Mouse (Mus musculus): Measurements from ENCODE around the gene 2310034G01Rik.
A peak's percentile ranks its signal among the peaks of the same experiment; 100 is the strongest.

The 2310034G01Rik gene

GRCm38 (mm10) chr19:46357344-46358280 is 7.5 kb upstream of the 2310034G01Rik start:
- no peak for DNase-seq

- peak; percentile 91 for DNase-seq
Measured at GRCm38 (mm10) chr19:46356701-46357138, 6.6 kb upstream of the 2310034G01Rik start.

DNA sequence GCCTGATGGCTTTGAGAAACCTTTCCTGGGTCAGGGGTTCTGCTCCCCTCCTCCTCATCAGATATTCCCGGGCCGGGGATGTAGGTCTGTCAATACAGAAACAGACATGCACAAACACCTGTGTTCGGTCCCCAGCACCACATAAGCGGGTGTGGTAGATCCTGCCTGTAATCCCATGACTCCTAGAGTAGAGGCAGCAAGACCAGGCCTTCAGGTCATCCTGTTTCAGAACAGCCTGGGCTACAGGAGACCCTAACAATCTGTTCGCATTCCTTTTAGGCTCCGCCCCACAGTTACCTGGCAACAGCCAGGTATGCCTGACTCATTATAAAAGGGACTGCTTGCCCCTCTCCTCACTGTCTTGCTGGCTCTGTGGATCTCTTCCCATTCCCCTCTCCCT is 552 bp downstream of the 2310034G01Rik start:
- no peak for DNase-seq

- peak; percentile 88 for DNase-seq
Measured at GRCm38 (mm10) chr19:46348761-46349458, 1.2 kb downstream of the 2310034G01Rik start.

DNA sequence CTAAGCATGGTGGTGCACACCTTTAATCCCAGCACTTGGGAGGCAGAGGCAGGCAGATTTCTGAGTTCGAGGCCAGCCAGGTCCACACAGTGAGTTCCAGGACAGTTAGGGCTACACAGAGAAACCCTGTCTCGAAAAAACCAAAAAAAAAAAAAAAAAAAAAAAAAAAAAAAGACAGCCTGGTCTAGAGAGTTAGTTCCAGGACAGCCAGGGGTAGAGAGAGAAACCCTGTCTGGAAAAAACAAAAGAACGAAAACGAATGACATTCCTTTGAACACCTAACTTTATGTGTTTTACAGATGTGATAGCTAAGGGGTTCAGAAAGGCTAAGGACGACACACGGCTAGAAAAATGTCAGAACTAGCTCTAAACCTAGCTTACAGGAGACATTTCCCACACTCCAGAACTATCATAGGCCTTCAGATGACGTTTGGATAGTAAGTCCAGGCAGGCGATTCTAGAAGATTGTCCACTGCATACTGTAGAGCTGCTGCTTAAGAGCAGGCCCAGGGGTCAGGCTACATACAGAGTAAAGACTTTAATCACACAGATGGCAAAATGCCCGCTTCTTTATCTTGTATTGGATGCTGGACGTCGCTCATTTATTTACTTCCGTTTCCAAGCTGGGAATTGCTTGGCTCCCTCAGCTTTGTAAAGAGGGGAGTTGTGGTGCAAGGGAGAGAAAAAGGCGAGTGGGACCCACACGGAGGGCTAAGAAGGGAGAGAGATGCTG is 2.0 kb downstream of the 2310034G01Rik start:
- no peak for DNase-seq

GRCm38 (mm10) chr19:46347146-46347545 is 3.0 kb downstream of the 2310034G01Rik start:
- no peak for DNase-seq

- no peak for DNase-seq
Measured at GRCm38 (mm10) chr19:46344710-46345419, 5.2 kb downstream of the 2310034G01Rik start.

DNA sequence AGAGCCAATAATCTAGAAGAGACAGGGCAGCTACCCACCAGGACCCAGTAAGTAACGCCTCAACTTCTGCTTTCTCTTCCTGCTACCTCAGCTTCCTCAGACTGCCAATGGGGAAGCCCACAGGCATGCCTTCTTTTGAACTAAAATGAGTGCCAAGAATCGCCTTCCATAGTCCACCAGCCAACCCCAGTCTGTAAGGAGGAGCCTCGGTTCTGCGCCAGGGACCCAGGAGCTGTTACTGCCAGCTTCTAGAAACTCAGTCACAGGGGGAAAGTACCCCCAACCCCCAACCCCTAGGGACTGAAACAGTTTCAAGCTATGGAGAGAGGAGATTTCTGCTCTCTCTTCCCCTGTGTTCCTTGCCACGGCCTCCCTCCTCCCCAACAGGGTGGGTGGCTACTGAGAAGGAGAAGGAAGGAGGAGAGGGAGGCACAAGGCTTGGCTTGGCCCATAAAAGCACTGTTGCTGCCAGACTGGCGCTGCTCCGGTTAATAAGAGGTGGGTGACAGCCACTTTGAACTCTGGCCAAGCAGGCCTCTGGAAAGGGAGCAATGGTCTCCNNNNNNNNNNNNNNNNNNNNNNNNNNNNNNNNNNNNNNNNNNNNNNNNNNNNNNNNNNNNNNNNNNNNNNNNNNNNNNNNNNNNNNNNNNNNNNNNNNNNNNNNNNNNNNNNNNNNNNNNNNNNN is 10.7 kb downstream of the 2310034G01Rik start:
- no peak for DNase-seq

GRCm38 (mm10) chr19:46338942-46339286 is 11.2 kb downstream of the 2310034G01Rik start:
- DNase-seq, result no peak

DNA sequence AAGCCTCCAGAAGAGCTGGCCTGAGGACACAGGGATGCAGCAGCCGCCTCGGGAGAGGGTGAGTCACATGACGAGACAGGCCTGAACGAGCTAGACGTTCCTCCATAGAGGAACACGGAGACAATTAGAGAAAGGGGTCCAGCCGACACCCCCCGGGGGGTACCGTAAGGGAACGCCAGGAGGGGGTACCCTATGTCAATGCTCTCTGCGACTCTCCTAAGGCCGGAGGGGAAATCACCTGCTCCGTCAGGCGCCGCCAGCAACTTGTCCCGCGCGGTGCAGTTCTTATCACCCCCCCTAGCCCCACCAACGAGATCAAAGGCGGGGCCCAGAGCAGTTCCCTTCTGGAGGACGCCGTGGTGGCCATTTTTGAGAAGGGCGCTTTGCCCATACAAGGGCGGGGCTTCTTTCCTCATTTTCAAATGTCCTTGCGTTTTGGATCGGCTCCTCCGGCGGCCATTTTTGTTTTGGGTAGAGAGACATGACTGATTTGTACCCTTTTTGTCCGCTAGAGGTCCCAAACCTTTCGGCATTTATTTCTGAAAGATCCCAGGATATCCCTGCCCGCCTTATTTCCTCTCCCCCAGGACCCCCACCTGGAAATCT is 11.7 kb downstream of the 2310034G01Rik start, which contains the start of gene Cuedc2:
Gene Cuedc2, minus strand, starts transcription at position 372 of the 606 bp plus-strand sequence.
- DNase-seq, result peak; percentile 94

DNA sequence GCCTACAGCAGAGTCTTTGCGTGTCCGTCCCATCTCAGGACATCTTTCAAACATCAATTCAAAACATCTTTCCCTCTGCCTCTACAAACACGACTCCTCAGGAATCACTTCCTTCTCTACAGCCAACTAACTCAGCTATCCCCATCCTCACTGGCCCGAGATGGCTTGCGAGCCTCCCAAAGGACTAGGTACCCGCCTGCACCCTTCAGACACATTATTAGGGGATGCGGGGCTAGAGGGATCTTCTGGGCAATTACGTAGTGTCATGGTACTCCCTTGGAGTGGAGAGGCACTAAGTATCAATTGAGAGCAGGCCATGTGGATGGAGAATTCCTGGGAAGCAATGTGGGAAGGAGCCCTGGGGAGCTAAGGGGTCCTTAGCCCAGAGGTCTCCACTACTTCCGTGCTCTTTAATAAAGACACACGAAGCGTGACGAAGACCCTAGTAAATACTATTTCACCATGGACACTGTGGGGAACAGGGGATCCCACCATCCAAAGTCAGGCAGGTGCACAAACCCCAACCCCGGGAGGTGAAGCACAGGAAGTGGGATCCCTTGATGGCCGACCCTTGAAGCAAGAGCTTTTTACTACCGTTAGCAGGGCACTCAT is 12.3 kb downstream of the 2310034G01Rik start:
- no peak for DNase-seq

- DNase-seq, result no peak
Measured at GRCm38 (mm10) chr19:46333906-46334305, 16.2 kb downstream of the 2310034G01Rik start.

- no peak for DNase-seq
Measured at GRCm38 (mm10) chr19:46332721-46333339, 17.3 kb downstream of the 2310034G01Rik start.

- DNase-seq, result no peak
Measured at GRCm38 (mm10) chr19:46331936-46332335, 18.2 kb downstream of the 2310034G01Rik start.

- no peak for DNase-seq
Measured at GRCm38 (mm10) chr19:46331326-46331725, 18.8 kb downstream of the 2310034G01Rik start.

DNA sequence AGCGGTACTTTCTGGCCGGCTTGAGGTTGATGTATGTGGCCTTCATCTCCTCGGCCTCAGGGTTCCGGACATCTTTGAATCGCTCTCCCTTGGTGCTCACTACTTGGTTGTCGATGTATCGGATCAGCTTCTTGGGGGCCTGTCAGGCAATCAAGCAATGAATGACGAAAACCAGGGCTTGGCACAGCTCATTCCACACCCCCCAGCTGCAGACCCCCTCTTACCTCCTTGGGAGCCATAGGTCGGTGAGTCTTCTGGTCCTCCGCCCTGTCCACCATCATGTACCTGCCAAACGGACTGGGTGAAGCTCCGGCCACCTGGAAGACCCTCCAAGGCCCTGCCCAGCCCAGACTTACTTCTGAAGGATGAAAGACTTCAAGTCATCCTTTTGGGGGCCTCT is 19.4 kb downstream of the 2310034G01Rik start:
- no peak for DNase-seq

GRCm38 (mm10) chr19:46329951-46330350 is 20.2 kb downstream of the 2310034G01Rik start:
- DNase-seq, result peak; percentile 81

GRCm38 (mm10) chr19:46329031-46329641 is 21.0 kb downstream of the 2310034G01Rik start:
- peak; percentile 30 for DNase-seq

DNA sequence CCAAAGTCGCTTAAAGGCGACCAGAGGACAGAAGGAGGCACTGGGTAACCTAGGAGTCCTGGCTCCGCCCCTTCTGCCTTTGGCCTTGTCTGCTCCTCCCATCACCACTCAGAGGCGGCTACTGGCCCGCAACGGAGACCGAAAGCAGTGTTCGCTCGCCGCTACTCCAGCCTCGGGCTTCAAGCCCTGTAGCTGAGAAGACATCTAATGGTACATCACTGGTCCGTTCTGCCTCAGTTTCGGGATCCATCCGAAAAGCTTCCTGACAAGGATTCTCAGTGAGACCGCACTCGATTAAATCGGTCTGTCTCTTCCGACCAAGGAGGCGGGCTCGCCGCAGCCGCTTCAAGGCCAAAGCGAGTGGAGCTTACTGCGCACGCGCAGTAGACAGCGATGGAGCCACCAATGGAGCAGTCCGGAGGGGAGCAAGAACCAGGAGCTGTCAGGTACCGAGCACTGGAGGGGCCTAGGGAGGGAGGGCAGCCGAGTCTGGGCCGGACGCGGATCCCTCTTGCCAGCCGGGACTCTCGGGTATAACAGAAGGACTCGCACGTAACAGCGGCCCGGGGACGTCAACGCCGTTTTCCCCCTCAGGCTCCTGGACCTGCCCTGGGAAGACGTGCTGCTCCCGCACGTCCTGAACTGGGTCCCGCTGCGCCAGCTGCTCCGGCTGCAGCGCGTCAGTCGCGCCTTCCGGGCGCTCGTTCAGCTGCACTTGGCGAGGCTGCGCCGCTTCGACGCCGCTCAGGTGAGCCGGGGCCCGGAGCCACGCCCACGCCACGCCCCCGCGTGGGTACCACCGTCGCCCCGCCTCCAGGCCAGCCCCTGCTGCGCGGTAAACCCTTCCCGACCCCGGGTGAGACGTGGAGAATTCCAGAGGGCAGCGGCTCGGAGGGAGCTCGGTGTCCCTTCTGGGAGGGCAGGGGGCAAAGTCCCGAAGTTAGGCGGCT is 21.7 kb downstream of the 2310034G01Rik start, which contains the start of gene Fbxl15:
Gene Fbxl15, plus strand, starts transcription at position 104 of the 950 bp plus-strand sequence.
- peak; percentile 98 for DNase-seq

Measured in right cerebral cortex, postnatal 14 days (tissue).